Mouse (Mus musculus) gastrocnemius, postnatal 14 days (tissue): Measurements from ENCODE around the gene Shank2. TPM values are rescaled to one million over a fixed set of nuclear protein-coding genes. Genes with fewer than 3 reads are reported as not detected.

Experiments
- DNase-seq: peaks from one replicate; pipeline ENCODE4 v3.0.0; 2021; ENCODE audit warnings: mixed read lengths
- intact Hi-C: fragments of 180-260 bp; cut with DNase I; formaldehyde crosslinking; loops from one replicate; pipeline ENCODE4 v1.15.1; 2025; ENCODE audit warnings: low total_unique reads
- total RNA-seq, 2 experiments: library from RNA; stranded (reverse); gene quantifications; 2 replicates each; pipeline ENCODE4 v1.2.3; 2021

Gene Shank2
- total RNA-seq, 2 experiments from 2014 or later, result 0.07 to 0.39 TPM

- DNase-seq, result no peak
- intact Hi-C loops, result no loop called here
These were observed 291.9 kb downstream of the Shank2 start for GRCm38 (mm10) chr7:144293611-144294010.

- DNase-seq, result no peak
- intact Hi-C loops, result no loop called here
These were observed 292.8 kb downstream of the Shank2 start for GRCm38 (mm10) chr7:144294239-144295200.

- no peak for DNase-seq
- intact Hi-C loops, result no loop called here
These were observed 297.6 kb downstream of the Shank2 start for GRCm38 (mm10) chr7:144299351-144299750.

DNA sequence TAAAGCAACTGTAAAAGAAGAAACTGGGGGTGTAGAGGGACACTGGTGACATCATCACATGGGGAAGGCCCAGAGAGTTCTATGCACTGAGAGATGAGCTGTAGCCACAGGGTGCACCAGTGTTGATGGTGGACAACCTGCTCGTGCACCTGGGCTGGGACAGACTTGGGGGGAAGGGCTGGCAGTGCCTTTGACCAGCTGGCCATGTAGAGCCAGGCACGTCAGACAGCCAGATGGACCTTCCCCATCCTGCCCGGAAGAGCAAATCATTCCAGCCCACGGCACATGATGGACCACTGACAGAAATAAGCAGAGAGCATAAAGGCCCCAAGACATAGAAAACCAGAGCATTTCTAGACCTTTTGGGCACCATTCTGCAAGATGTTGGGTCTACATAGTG, 299.9 kb downstream of the Shank2 start:
- intact Hi-C loops, result no loop called here
- no peak for DNase-seq

DNA sequence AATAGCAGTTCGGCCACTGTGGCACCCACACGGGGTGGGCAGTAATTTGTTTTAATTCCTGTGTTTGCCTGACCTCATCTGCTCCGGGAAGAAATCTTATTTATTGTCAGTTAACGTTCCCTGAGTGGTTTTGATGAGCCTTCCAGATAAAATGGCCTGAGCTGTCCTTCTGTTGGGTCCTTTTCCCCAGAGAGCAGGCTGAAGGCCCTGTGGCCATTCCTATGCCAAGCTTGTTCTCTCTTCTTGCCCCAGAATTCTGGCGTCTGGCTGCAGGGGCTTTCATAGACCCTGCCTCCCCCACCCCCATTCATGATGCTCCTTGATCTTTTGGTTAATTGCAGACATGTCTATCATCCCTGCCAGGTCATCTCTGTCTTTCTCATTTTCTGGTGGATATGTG, 300.8 kb downstream of the Shank2 start:
- no peak for DNase-seq
- intact Hi-C loops, result no loop called here

DNA sequence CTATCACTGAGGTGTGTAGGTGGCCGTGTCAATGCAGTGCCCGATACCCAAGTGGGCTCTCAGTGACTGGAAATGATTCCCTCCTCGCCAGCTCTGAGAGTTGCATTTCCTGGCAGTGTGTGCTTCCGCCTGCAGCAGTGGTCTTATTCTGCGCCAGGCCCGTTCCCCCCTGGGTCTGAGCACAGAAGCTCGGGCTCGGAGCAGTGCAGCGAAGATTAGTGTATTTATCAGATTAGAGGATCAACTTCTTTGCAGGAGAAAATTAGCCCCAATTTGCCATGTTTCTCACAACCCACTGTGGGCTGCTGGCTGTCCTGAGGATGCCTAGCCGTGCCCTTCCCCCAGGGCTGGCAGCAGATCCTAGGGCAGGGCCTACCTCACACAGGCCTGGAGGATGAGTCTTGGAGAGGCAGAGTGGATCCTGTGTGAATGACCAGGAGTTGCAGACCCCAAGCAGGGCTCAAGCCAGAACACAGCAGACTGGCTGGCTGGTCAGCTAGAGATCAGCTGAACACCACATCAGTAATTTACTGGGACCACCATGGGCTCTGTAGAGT, 306.2 kb downstream of the Shank2 start:
- DNase-seq, result no peak
- intact Hi-C loops, result no loop called here

DNA sequence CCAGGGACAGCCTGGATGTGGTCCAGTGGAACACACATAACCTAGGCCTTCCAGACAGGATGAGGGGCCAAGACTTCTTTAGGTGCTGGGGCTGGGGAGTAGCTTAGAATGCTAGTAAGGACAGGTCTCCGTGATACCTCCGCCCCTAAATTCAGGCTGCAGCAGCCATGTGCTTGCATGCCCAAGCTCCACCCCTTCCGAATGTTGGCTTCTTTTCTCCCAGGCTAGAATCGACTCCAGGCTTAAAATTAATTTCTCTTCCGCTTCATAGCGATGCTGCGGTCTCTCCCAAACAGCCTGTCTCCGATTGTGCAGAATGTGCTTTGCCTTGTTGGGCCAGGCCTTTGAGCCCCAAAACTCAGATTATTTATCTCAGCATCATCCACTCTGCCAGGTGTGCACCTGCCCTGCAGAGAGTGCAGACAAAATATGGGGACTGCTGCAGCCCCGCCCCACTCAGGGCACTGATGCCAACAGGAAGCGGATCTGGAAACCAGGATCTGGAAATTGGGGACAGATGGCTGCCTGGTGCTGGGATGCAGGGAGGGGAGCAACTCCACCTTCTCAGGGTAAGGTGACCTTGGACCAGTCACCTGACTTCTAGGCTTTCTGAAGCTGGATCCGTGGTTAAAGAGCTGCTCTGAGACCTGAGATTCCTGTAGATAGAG, 312.8 kb downstream of the Shank2 start:
- intact Hi-C loops, result no loop called here

DNA sequence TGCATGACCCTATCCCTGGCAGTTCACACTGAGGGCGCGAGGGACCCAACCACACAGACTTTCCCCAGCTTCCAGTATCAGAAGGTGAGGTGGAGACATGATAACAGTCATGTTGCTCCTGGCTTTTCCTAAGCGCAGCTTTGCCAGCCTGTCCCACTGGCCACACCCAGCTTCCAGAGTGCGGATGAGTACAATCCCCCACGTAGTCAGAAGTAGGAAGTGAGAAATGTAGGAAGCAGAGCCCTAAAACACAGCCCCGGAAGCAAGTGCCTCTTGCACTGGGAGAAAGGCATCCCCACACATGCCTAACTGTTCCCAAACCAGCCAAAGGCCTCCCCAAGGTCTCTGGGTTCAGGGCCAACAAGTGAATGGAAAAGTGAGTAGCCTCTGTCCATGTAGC, 314.5 kb downstream of the Shank2 start:
- intact Hi-C loops, result no loop called here
- DNase-seq, result no peak

More for the DNA sequence above, 312.8 kb downstream of the Shank2 start:
- DNase-seq, result no peak

- intact Hi-C loops, result no loop called here
These were observed 315.1 kb downstream of the Shank2 start for GRCm38 (mm10) chr7:144316797-144317196.

DNA sequence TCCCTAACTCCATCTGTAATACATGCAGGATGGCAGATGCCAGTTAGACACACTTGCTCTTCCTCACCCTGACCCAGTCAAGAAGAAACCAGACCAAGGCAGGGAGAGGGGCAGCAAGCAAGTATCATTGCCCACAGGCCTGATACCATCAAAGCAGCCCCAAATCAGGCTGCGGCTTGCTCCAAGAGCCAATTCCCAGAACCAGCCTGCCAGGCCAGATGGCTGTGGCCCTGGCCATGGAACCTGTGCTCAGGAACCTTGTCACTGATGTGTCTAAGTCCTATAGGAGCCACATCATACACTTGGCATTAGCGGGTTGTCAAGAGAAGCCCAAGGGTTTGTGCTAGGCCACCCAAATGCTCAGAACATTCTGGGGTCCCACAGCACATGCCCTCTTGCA, 322.3 kb downstream of the Shank2 start:
- no peak for DNase-seq
- intact Hi-C loops, result no loop called here

More at GRCm38 (mm10) chr7:144316797-144317196, 315.1 kb downstream of the Shank2 start:
- no peak for DNase-seq

DNA sequence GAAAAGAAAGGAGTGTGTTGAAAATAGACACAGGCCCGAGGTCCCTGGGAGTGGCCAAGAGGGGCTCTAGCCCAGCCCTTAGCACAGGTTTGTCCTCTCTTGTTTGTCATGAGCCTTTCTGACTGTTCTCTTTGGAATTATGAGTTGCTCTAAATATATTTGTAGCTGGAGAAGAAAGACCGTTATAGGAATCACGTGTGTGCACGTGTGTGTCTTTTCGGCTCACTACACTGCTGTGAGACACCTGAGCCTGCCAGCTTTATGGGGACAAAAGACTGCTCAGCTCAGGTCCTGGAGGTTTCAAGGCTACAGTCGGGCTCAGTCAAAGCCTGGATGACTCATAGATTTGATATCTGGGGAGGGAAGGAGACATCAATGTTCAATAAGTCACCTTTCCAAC, 323.1 kb downstream of the Shank2 start:
- no peak for DNase-seq
- intact Hi-C loops, result no loop called here

DNA sequence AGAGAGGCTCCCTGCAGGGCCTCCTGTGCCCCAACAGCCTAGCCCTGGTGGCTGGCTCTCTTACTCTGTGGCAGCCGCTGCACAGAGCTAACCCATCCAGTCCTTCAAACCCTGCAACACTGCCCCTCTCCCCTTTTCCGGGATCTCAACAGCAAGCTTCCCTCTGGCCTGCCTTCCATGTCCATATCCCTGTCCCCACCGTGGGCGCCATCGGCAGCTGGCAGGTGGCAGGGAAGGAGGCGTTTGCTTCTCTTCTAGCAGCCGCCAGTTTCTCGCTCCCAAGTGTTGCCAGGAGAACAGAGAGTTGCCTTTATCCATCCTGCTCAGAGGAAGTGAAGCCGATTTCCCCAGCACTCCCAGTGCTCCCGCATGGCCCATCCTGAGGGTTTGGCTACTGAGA, 323.9 kb downstream of the Shank2 start:
- no peak for DNase-seq
- intact Hi-C loops, result no loop called here

DNA sequence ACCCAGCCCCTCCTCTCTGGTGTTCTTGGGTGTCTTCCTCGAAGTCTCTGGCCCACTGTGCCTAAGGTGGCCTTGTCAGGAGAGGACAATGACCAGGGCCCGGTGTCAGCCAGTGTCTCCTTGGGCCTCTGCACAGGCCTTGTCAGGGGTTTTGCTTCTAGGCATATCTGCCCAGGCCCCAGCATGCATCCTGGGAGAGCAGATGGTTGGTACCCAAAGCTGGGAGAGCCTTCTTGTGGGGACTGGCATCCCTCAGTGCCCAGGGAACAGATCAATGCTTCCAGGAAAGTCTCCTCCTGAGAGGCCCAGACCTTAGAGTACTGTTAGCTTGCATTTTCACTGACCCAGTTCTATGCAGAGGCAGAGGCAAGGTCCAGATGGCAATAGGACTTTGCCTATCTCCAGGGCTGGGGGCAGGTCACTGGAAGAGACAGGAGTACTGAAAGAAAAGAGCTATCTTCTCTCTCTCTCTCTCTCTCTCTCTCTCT, 327.7 kb downstream of the Shank2 start:
- intact Hi-C loops, result no loop called here
- no peak for DNase-seq

GRCm38 (mm10) chr7:144336626-144337025, 334.9 kb downstream of the Shank2 start:
- DNase-seq, result no peak
- intact Hi-C loops, result no loop called here

DNA sequence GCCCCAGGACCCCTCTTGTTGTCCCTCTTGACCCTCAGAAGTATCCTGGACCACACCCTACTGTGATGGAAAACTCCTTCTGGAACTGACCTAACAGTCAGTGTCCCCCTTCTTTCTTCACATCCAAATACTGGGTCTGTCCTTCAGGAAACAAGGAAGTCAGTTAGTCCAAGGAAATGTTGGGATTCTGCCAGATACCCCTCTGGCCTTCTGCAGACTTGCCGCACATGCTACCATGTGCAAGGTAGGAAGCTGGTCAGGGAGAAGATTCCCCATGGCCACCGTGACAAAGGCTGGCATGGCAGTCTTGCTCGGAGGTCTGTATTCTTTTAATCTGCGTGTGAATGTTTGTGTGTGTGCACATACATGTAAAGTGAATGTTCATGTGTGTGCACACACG, 337.0 kb downstream of the Shank2 start:
- DNase-seq, result no peak
- intact Hi-C loops, result no loop called here

- DNase-seq, result no peak
- intact Hi-C loops, result no loop called here
These were observed 338.6 kb downstream of the Shank2 start for GRCm38 (mm10) chr7:144340376-144340775.

GRCm38 (mm10) chr7:144366133-144366532, 364.4 kb downstream of the Shank2 start:
- intact Hi-C loops, result no loop called here
- no peak for DNase-seq

DNA sequence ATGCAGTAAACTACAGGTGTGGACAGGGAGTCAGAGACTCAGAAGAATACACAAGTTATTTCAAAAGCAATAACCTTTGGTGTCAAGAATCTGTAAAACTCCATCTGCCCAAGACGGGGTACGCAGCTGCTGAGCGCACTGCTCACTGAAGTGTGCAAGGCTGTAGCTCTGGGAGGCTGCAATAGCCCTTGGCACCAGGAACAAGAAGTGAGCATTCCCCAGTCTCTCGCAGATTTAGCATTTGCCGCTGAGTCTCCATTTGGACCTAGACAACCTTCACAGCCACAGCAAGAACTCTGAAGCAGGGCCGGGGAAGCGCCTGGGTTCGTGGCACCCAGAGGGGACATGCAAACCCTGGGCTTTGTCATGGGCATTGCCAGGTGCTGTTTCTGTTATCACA, 371.3 kb downstream of the Shank2 start:
- DNase-seq, result no peak
- intact Hi-C loops, result no loop called here

DNA sequence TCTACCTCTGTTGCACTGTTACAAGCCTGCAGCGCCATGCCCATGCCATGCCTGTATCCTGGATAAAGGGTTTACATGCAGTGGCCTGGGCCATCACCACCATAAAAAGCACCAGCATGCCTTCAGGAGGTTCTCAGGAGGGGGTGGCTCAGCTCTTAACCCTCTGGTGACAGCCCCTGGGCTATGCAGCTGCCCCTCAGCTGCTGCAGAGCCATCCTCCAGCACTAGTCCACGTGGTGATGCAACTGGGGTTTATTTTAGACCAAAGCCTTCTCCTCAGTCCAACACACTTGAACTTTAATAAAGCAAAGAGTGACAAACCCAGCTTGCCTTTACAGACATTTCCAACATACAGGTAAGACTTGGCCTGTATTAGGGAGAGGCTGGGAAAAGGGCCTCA, 373.8 kb downstream of the Shank2 start:
- intact Hi-C loops, result no loop called here
- DNase-seq, result no peak

GRCm38 (mm10) chr7:144378254-144378653, 376.5 kb downstream of the Shank2 start:
- DNase-seq, result no peak
- intact Hi-C loops, result no loop called here
